Mouse (Mus musculus): Measurements from ENCODE around the gene Cadm1. TPM values are rescaled to one million over a fixed set of nuclear protein-coding genes. Genes with fewer than 3 reads are reported as not detected.

The Cadm1 gene
- polyA plus RNA-seq, 1 experiment from 2014 or later: 43.0 TPM

- Histone ChIP-seq H3K27me3 (replicated peaks; ENCODE audit: control insufficient read depth, insufficient read depth, low read length) (no peaks in the 10 kb centered on the region), H3K4me1 (ENCODE audit: control insufficient read depth, insufficient read depth, low read length) (no peaks in the 10 kb centered on the region; the same call in 1 of the 2 replicates), H3K4me2 (ENCODE audit: low read depth, low read length) (no peak overlapping the region), H3K4me3 (ENCODE audit: low read length) (no peak overlapping the region), H3K9ac (ENCODE audit: low read depth, low read length) (no peak overlapping the region), H3K9me3 (ENCODE audit: control insufficient read depth, low read length) (no peaks in the 10 kb centered on the region), H3K27ac (ENCODE audit: low read length) (no peak overlapping the region), H3K36me3 (ENCODE audit: control insufficient read depth, insufficient read depth, low read length) (no peaks in the 10 kb centered on the region)
- WGBS: 60% methylated on average over 11 of the region's 11 CpGs
- no peak for ATAC-seq
Observed at GRCm38 (mm10) chr9:47671617-47672016, 141.6 kb downstream of the Cadm1 start.

- H3K36me3 ChIP-seq (ENCODE audit: control insufficient read depth, insufficient read depth, low read length): no peaks in the 10 kb centered on the region
- no peak overlapping the region for H3K4me3 ChIP-seq (ENCODE audit: low read length)
- peak; percentile 92 for ATAC-seq
- H3K4me1 ChIP-seq (ENCODE audit: control insufficient read depth, insufficient read depth, low read length): no peaks in the 10 kb centered on the region; the same call in 1 of the 2 replicates
- no peaks in the 10 kb centered on the region for H3K27me3 ChIP-seq (replicated peaks; ENCODE audit: control insufficient read depth, insufficient read depth, low read length)
- no peak overlapping the region for H3K27ac ChIP-seq (ENCODE audit: low read length)
- H3K9me3 ChIP-seq (ENCODE audit: control insufficient read depth, low read length): no peaks in the 10 kb centered on the region
- WGBS: 57% methylated on average over 11 of the region's 11 CpGs
- H3K4me2 ChIP-seq (ENCODE audit: low read depth, low read length): no peak overlapping the region
- no peak overlapping the region for H3K9ac ChIP-seq (ENCODE audit: low read depth, low read length)
Observed at GRCm38 (mm10) chr9:47674766-47675713, 145.1 kb downstream of the Cadm1 start.

GRCm38 (mm10) chr9:47686881-47687280 lies 156.9 kb downstream of the Cadm1 start:
- Histone ChIP-seq H3K27ac (ENCODE audit: low read length) (no peak overlapping the region), H3K4me3 (ENCODE audit: low read length) (no peak overlapping the region), H3K4me1 (ENCODE audit: control insufficient read depth, insufficient read depth, low read length) (peaks cover 13% of the 10 kb centered on the region), H3K9ac (ENCODE audit: low read depth, low read length) (no peak overlapping the region), H3K4me2 (ENCODE audit: low read depth, low read length) (no peak overlapping the region), H3K36me3 (ENCODE audit: control insufficient read depth, insufficient read depth, low read length) (no peaks in the 10 kb centered on the region), H3K9me3 (ENCODE audit: control insufficient read depth, low read length) (no peaks in the 10 kb centered on the region), H3K27me3 (replicated peaks; ENCODE audit: control insufficient read depth, insufficient read depth, low read length) (no peaks in the 10 kb centered on the region; the same call in 1 of the 2 replicates)
- ATAC-seq: no peak
- 83% methylated on average over 2 of the region's 2 CpGs for WGBS

- Histone ChIP-seq H3K36me3 (ENCODE audit: control insufficient read depth, insufficient read depth, low read length) (no peaks in the 10 kb centered on the region), H3K9ac (ENCODE audit: low read depth, low read length) (no peak overlapping the region), H3K27ac (ENCODE audit: low read length) (no peak overlapping the region), H3K4me2 (ENCODE audit: low read depth, low read length) (no peak overlapping the region), H3K27me3 (replicated peaks; ENCODE audit: control insufficient read depth, insufficient read depth, low read length) (no peaks in the 10 kb centered on the region; the same call in 1 of the 2 replicates), H3K9me3 (ENCODE audit: control insufficient read depth, low read length) (no peaks in the 10 kb centered on the region), H3K4me1 (ENCODE audit: control insufficient read depth, insufficient read depth, low read length) (peaks cover 13% of the 10 kb centered on the region), H3K4me3 (ENCODE audit: low read length) (no peak overlapping the region)
- WGBS: 79% methylated on average over 5 of the region's 5 CpGs
- ATAC-seq: no peak
Observed at GRCm38 (mm10) chr9:47687604-47688003, 157.6 kb downstream of the Cadm1 start.

GRCm38 (mm10) chr9:47688297-47688696 lies 158.3 kb downstream of the Cadm1 start:
- ATAC-seq: no peak
- Histone ChIP-seq H3K4me1 (ENCODE audit: control insufficient read depth, insufficient read depth, low read length) (peaks cover 9% of the 10 kb centered on the region), H3K4me3 (ENCODE audit: low read length) (no peak overlapping the region), H3K9ac (ENCODE audit: low read depth, low read length) (no peak overlapping the region), H3K27ac (ENCODE audit: low read length) (no peak overlapping the region), H3K36me3 (ENCODE audit: control insufficient read depth, insufficient read depth, low read length) (no peaks in the 10 kb centered on the region), H3K27me3 (replicated peaks; ENCODE audit: control insufficient read depth, insufficient read depth, low read length) (no peaks in the 10 kb centered on the region; the same call in 1 of the 2 replicates), H3K4me2 (ENCODE audit: low read depth, low read length) (no peak overlapping the region), H3K9me3 (ENCODE audit: control insufficient read depth, low read length) (no peaks in the 10 kb centered on the region)
- 37% methylated on average over 10 of the region's 10 CpGs for WGBS

GRCm38 (mm10) chr9:47692911-47693310 lies 162.9 kb downstream of the Cadm1 start:
- no peak overlapping the region for H3K4me3 ChIP-seq (ENCODE audit: low read length)
- H3K4me1 ChIP-seq (ENCODE audit: control insufficient read depth, insufficient read depth, low read length): peaks cover 9% of the 10 kb centered on the region
- ATAC-seq: no peak
- no peaks in the 10 kb centered on the region for H3K36me3 ChIP-seq (ENCODE audit: control insufficient read depth, insufficient read depth, low read length)
- WGBS: 53% methylated on average over 13 of the region's 13 CpGs
- H3K27ac ChIP-seq (ENCODE audit: low read length): no peak overlapping the region
- H3K4me2 ChIP-seq (ENCODE audit: low read depth, low read length): no peak overlapping the region
- H3K9me3 ChIP-seq (ENCODE audit: control insufficient read depth, low read length): no peaks in the 10 kb centered on the region
- no peaks in the 10 kb centered on the region; the same call in 1 of the 2 replicates for H3K27me3 ChIP-seq (replicated peaks; ENCODE audit: control insufficient read depth, insufficient read depth, low read length)
- no peak overlapping the region for H3K9ac ChIP-seq (ENCODE audit: low read depth, low read length)

GRCm38 (mm10) chr9:47699026-47699425 lies 169.1 kb downstream of the Cadm1 start:
- Histone ChIP-seq H3K4me3 (ENCODE audit: low read length) (no peak overlapping the region), H3K27ac (ENCODE audit: low read length) (no peak overlapping the region), H3K9me3 (ENCODE audit: control insufficient read depth, low read length) (no peaks in the 10 kb centered on the region), H3K4me2 (ENCODE audit: low read depth, low read length) (no peak overlapping the region), H3K4me1 (ENCODE audit: control insufficient read depth, insufficient read depth, low read length) (no peaks in the 10 kb centered on the region), H3K27me3 (replicated peaks; ENCODE audit: control insufficient read depth, insufficient read depth, low read length) (no peaks in the 10 kb centered on the region; the same call in 1 of the 2 replicates), H3K36me3 (ENCODE audit: control insufficient read depth, insufficient read depth, low read length) (no peaks in the 10 kb centered on the region), H3K9ac (ENCODE audit: low read depth, low read length) (no peak overlapping the region)
- 43% methylated on average over 3 of the region's 3 CpGs for WGBS
- no peak for ATAC-seq

GRCm38 (mm10) chr9:47700021-47700420 lies 170.0 kb downstream of the Cadm1 start:
- Histone ChIP-seq H3K36me3 (ENCODE audit: control insufficient read depth, insufficient read depth, low read length) (no peaks in the 10 kb centered on the region), H3K27me3 (replicated peaks; ENCODE audit: control insufficient read depth, insufficient read depth, low read length) (no peaks in the 10 kb centered on the region; the same call in 1 of the 2 replicates), H3K9ac (ENCODE audit: low read depth, low read length) (no peak overlapping the region), H3K4me2 (ENCODE audit: low read depth, low read length) (no peak overlapping the region), H3K9me3 (ENCODE audit: control insufficient read depth, low read length) (no peaks in the 10 kb centered on the region), H3K27ac (ENCODE audit: low read length) (no peak overlapping the region), H3K4me3 (ENCODE audit: low read length) (no peak overlapping the region), H3K4me1 (ENCODE audit: control insufficient read depth, insufficient read depth, low read length) (no peaks in the 10 kb centered on the region)
- WGBS: 93% methylated on average over 5 of the region's 5 CpGs
- no peak for ATAC-seq

- Histone ChIP-seq H3K27me3 (replicated peaks; ENCODE audit: control insufficient read depth, insufficient read depth, low read length) (no peaks in the 10 kb centered on the region), H3K36me3 (ENCODE audit: control insufficient read depth, insufficient read depth, low read length) (no peaks in the 10 kb centered on the region), H3K27ac (ENCODE audit: low read length) (no peak overlapping the region), H3K4me2 (ENCODE audit: low read depth, low read length) (no peak overlapping the region), H3K9me3 (ENCODE audit: control insufficient read depth, low read length) (no peaks in the 10 kb centered on the region), H3K4me3 (ENCODE audit: low read length) (no peak overlapping the region), H3K9ac (ENCODE audit: low read depth, low read length) (no peak overlapping the region), H3K4me1 (ENCODE audit: control insufficient read depth, insufficient read depth, low read length) (no peaks in the 10 kb centered on the region)
- WGBS: 87% methylated on average over 19 of the region's 19 CpGs
- no peak for ATAC-seq
Observed at GRCm38 (mm10) chr9:47703026-47703876, 173.3 kb downstream of the Cadm1 start.

All from intestine, embryonic 16.5 days (tissue).